Mouse (Mus musculus): ENCODE data around the gene Mdh1b. TPM values are rescaled to one million over a fixed set of nuclear protein-coding genes. Genes with fewer than 3 reads are reported as not detected.

Mdh1b gene
- 0.10 and 0.11 TPM in 2 replicates for polyA plus RNA-seq (2015; fragmentation: Nextera tagmentation; extraction: Ambion mirVana)

DNA sequence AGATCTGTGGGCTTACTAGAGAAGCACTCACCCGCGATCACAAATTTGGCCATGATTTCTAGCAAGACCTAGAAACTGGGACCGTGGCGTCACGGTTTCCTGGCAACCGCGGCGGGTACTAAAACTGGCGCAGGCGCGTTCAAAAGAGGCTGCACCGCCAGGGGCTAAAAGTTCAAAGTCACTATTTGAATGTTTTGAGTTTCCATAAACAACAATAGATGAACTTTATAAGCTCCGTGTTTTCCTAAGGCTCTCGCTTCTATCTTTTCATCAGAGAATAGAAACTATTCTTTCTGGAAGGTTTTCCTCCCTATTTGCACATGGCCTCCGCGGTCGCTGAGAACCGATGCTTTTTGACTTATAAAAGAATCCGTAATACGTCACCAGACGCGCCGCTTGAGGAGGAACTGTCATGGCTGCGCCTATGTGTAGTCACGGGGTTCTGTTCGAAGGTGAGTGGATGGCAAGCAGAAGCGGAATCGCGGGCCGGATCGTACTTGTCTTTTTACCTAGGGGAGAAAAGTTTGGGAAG, at the start of gene Mdh1b, which contains the start of gene Fastkd2:
Gene Mdh1b, minus strand, starts transcription at position 79 of the 532 bp plus-strand sequence.
Gene Fastkd2, plus strand, starts transcription at position 375 of the 532 bp plus-strand sequence.
- WGBS = under 1% methylated on average over 31 of the region's 31 CpGs
- peak; percentile 96 for ATAC-seq (replicated peaks; ENCODE audit: low FRiP score, low read depth)
- Histone ChIP-seq H3K27me3 (ENCODE audit: insufficient read depth, low read length) (no peaks in the 10 kb centered on the region), H3K9ac (ENCODE audit: low read depth, low read length) (peak within 1 kb of the TSS; percentile 68), H3K27ac (no peak within 1 kb of the TSS), H3K36me3 (ENCODE audit: insufficient read depth, low read length) (no peaks in the 10 kb centered on the region), H3K4me2 (ENCODE audit: low read length) (peak within 1 kb of the TSS; percentile 64), H3K4me3 (replicated peaks; ENCODE audit: low read depth, low read length) (peak within 1 kb of the TSS; percentile 74), H3K9me3 (replicated peaks; ENCODE audit: low read length) (no peaks in the 10 kb centered on the region), H3K4me1 (replicated peaks; ENCODE audit: insufficient read depth, low read length) (peaks cover 7% of the 10 kb centered on the region; the same call in 1 of the 2 replicates)
- no peak; the same call in 1 of the 2 replicates for TF ChIP-seq CTCF (IDR thresholded peaks at IDR 0.05; ENCODE audit: low read depth)
- peak; percentile 97 for DNase-seq (ENCODE audit: low spot score)

GRCm38 (mm10) chr1:63776902-63777630, 46.9 kb upstream of the Mdh1b start:
- DNase-seq (ENCODE audit: low spot score) = no peak
- Histone ChIP-seq H3K27me3 (ENCODE audit: insufficient read depth, low read length) (no peaks in the 10 kb centered on the region), H3K9me3 (replicated peaks; ENCODE audit: low read length) (no peaks in the 10 kb centered on the region), H3K27ac (no peak overlapping the region), H3K4me3 (replicated peaks; ENCODE audit: low read depth, low read length) (no peak overlapping the region), H3K4me1 (replicated peaks; ENCODE audit: insufficient read depth, low read length) (no peaks in the 10 kb centered on the region), H3K9ac (ENCODE audit: low read depth, low read length) (no peak overlapping the region), H3K4me2 (ENCODE audit: low read length) (no peak overlapping the region), H3K36me3 (ENCODE audit: insufficient read depth, low read length) (no peaks in the 10 kb centered on the region)
- no peak for TF ChIP-seq CTCF (IDR thresholded peaks at IDR 0.05; ENCODE audit: low read depth)
- ATAC-seq (replicated peaks; ENCODE audit: low FRiP score, low read depth) = no peak
- 25% methylated on average over 4 of the region's 4 CpGs for whole genome bisulfite sequencing

GRCm38 (mm10) chr1:63776396-63776795, 46.3 kb upstream of the Mdh1b start:
- Histone ChIP-seq H3K27me3 (ENCODE audit: insufficient read depth, low read length) (no peaks in the 10 kb centered on the region), H3K36me3 (ENCODE audit: insufficient read depth, low read length) (no peaks in the 10 kb centered on the region), H3K4me3 (replicated peaks; ENCODE audit: low read depth, low read length) (no peak overlapping the region), H3K9ac (ENCODE audit: low read depth, low read length) (no peak overlapping the region), H3K27ac (no peak overlapping the region), H3K9me3 (replicated peaks; ENCODE audit: low read length) (no peaks in the 10 kb centered on the region), H3K4me1 (replicated peaks; ENCODE audit: insufficient read depth, low read length) (no peaks in the 10 kb centered on the region), H3K4me2 (ENCODE audit: low read length) (no peak overlapping the region)
- DNase-seq (ENCODE audit: low spot score) (peak; percentile 45), ATAC-seq (replicated peaks; ENCODE audit: low FRiP score, low read depth) (no peak)
- TF ChIP-seq CTCF (IDR thresholded peaks at IDR 0.05; ENCODE audit: low read depth) = no peak
- 34% methylated on average over 1 of the region's 1 CpGs for WGBS

- DNase-seq (ENCODE audit: low spot score) (peak; percentile 52), ATAC-seq (replicated peaks; ENCODE audit: low FRiP score, low read depth) (no peak)
- Histone ChIP-seq H3K4me3 (replicated peaks; ENCODE audit: low read depth, low read length) (no peak overlapping the region), H3K4me1 (replicated peaks; ENCODE audit: insufficient read depth, low read length) (no peaks in the 10 kb centered on the region), H3K9me3 (replicated peaks; ENCODE audit: low read length) (no peaks in the 10 kb centered on the region), H3K27ac (no peak overlapping the region), H3K36me3 (ENCODE audit: insufficient read depth, low read length) (no peaks in the 10 kb centered on the region), H3K27me3 (ENCODE audit: insufficient read depth, low read length) (no peaks in the 10 kb centered on the region), H3K4me2 (ENCODE audit: low read length) (no peak overlapping the region), H3K9ac (ENCODE audit: low read depth, low read length) (no peak overlapping the region)
- WGBS = 67% methylated on average over 7 of the region's 7 CpGs
- TF ChIP-seq CTCF (IDR thresholded peaks at IDR 0.05; ENCODE audit: low read depth) = no peak
Measured at GRCm38 (mm10) chr1:63770309-63770708, 40.2 kb upstream of the Mdh1b start.

DNA sequence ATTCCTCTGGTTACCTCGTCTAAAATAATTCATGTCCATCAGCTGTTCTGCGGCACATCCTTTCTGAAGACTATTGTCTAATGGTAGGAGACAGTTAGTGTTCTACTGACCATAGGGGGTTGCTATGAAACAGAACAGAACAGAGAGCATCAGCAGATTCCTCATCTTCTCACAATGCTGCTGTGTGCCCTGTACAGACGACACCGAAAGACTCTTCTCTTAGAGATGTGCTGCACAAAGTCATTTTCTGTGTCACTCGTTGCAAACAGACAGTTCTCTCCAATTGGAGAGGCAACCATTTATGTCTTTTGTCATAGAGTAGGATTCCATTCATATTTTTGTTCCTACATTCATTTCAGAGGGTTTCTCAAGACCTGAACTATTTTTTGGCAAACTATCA, 39.0 kb upstream of the Mdh1b start, which contains the start of gene 4933402D24Rik:
Gene 4933402D24Rik, minus strand, starts transcription at position 101 of the 400 bp plus-strand sequence.
- H3K4me1 ChIP-seq (replicated peaks; ENCODE audit: insufficient read depth, low read length) = no peaks in the 10 kb centered on the region
- DNase-seq (ENCODE audit: low spot score) (no peak), ATAC-seq (replicated peaks; ENCODE audit: low FRiP score, low read depth) (no peak)
- no peaks in the 10 kb centered on the region for H3K9me3 ChIP-seq (replicated peaks; ENCODE audit: low read length)
- WGBS = 68% methylated on average over 5 of the region's 5 CpGs
- H3K36me3 ChIP-seq (ENCODE audit: insufficient read depth, low read length) = no peaks in the 10 kb centered on the region
- no peak within 1 kb of the TSS for H3K9ac ChIP-seq (ENCODE audit: low read depth, low read length)
- no peak within 1 kb of the TSS for H3K4me3 ChIP-seq (replicated peaks; ENCODE audit: low read depth, low read length)
- no peak within 1 kb of the TSS for H3K4me2 ChIP-seq (ENCODE audit: low read length)
- H3K27me3 ChIP-seq (ENCODE audit: insufficient read depth, low read length) = no peaks in the 10 kb centered on the region
- no peak within 1 kb of the TSS for H3K27ac ChIP-seq
- no peak for TF ChIP-seq CTCF (IDR thresholded peaks at IDR 0.05; ENCODE audit: low read depth)

DNA sequence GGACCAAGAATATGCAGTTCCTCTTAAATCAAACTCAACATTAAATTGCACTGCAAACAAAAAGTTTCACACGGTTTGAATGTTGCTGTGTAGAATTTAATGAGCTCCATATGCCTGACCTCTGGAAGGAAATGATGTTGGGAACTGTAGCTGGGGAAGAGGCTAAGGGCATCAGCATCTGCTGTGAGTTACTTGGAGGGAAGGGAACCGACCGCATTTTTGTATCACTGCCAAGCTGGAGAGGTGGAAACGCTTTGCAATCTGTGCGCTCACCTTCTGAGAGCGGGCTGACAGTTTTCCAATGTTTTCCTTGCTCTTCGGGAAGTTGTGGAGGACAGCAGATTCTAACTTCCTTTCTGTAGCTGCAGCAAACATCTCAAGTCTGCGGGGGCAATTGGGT, 38.0 kb upstream of the Mdh1b start:
- 48% methylated on average over 8 of the region's 8 CpGs for WGBS
- DNase-seq (ENCODE audit: low spot score) (peak; percentile 72), ATAC-seq (replicated peaks; ENCODE audit: low FRiP score, low read depth) (no peak)
- Histone ChIP-seq H3K4me1 (replicated peaks; ENCODE audit: insufficient read depth, low read length) (no peaks in the 10 kb centered on the region), H3K36me3 (ENCODE audit: insufficient read depth, low read length) (no peaks in the 10 kb centered on the region), H3K9ac (ENCODE audit: low read depth, low read length) (no peak overlapping the region), H3K27me3 (ENCODE audit: insufficient read depth, low read length) (no peaks in the 10 kb centered on the region), H3K9me3 (replicated peaks; ENCODE audit: low read length) (no peaks in the 10 kb centered on the region), H3K27ac (no peak overlapping the region), H3K4me2 (ENCODE audit: low read length) (no peak overlapping the region), H3K4me3 (replicated peaks; ENCODE audit: low read depth, low read length) (no peak overlapping the region)
- TF ChIP-seq CTCF (IDR thresholded peaks at IDR 0.05; ENCODE audit: low read depth) = no peak

Data from kidney, postnatal 0 days (tissue).